Mouse (Mus musculus) spleen, postnatal 36 days (tissue): ENCODE measurements around the gene N4bp2l2.

Experiments
- DNase-seq, 2 experiments: peaks; one replicate each; pipeline ENCODE4 v3.0.0; 2022; ENCODE audit warnings: low spot score in 2 of 2, mixed read lengths in 1 of 2

N4bp2l2 gene

DNA sequence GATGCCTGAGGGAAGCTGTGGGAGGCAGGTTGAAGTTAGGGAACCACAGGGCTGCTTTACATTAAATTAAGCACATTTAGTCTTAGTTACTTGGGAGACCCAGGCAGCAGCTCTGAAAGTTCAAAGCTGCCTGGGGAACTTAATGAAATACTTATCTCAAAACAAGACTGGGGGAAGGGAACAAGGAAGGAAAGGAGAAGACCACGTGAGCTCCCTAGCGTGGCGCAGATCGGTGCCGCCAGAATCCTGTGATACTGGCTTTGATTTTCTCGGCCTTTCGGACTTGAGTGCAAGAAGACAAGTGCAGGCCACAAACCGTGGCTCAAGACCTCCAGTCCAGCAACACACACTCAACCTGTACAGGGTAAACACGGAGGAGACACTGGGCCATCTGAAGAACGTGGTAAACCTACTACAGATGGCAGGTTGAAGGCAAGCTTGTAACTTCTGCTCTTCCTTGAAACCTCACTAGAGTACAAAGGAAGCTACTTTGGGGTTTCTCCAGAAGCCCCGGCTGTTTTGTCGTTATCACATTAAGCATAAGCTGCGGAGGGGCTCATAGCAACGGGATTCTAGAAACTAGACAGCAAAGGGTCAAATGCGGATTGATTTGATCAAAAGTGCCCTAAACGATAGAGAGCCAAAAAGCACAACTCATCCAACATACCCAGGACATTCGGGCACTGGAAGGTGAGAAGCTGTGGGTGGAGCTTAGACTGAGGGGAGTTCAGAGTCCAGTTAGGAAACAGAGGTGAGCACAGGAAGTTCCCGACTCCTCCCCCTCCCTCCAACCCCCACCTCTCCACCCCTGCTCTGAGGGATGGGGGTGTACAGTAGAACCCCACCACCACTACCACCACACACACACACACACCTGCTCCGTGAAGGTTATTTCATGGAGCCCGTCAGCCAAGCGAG, 67.5 kb downstream of the N4bp2l2 start:
- DNase-seq = no peak

- DNase-seq = no peak
Observed at GRCm38 (mm10) chr5:150597088-150597487, 68.9 kb downstream of the N4bp2l2 start, which contains the start of gene N4bp2l1. TSS of gene N4bp2l1 (minus strand) at chr5:150597188.

GRCm38 (mm10) chr5:150595366-150596016, 70.5 kb downstream of the N4bp2l2 start:
- peak; percentile 81 for DNase-seq

DNA sequence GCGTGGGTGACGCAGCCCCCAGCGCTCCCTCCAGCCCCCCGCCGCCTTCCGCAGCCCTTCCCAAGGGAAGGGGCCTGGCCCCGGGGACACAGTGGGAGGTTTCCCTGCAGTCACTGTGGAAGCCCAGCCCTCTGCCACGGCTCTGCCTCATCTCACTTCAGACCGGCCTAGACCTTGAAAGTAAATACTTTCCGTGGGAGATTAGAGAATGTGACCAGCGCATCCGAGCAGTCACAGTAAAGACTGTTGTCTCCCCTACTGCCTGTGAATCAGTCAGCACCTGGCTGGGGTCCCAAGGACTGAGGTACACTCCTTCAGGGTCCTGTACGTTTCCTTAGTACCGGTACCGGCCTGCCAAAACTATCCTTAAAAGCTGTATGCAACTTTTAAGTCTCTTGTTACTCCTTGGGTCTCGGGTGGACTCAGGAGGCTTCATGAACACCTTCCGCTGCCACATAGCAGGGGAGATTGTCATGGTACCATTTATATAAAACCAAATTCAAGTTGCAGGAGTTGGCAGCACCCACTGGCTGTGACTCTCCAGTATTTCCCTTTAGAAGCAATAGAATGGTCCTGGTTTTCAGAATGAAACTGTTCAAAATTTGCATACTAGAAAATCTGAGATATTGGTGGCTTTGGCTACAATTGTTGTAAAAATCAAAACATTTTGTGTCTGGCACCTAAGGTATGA, 71.2 kb downstream of the N4bp2l2 start:
- DNase-seq = no peak

DNA sequence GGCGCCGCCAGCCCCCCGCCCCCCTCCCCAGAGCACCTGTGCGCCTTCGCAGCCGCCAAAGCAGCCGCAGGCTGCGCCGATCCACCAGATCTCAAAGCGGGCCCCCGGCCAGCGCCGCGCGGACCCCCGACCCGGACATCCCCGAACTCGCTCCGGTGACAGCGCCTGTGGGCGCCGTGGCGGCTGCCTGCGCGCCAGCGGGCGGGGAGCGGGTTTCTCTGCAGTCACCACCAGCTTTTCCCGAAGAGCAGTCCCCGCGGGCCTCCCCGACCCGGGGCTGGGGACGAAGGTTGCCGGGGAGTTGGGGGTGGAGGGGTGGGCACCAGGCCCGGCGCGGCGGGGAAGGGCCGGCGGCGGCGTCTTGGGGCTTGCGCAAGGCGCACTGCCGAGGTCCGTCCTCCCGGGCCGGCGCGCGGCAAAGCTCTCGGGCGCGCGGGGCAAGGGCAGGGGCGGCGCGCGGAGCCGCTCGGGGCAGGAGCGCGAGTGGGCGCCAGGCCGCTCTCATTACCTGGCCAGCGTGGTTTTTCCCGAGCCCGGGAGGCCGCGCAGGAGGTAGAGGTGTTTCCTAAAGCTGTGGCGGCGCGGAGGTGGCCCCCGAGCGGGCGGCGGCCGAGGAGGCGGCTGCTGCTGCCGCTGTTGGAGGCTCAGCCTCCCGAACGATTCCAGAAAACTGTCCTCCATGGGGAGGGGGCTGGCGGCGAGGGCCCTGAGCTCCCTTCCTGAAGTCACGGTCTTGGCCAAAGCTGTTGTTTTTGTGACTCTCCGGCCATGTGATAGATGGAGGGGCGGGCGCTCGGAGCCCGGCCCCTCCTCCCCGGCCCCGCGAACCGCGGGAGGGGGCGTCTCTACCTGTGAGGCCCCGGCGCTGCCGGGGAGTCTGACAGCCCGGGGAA, 72.0 kb downstream of the N4bp2l2 start:
- DNase-seq = peak; percentile 79

GRCm38 (mm10) chr5:150592904-150593755, 72.9 kb downstream of the N4bp2l2 start:
- peak; percentile 45 to 47 for DNase-seq

- peak; percentile 35 to 41 for DNase-seq
Observed at GRCm38 (mm10) chr5:150592186-150592903, 73.6 kb downstream of the N4bp2l2 start.

DNA sequence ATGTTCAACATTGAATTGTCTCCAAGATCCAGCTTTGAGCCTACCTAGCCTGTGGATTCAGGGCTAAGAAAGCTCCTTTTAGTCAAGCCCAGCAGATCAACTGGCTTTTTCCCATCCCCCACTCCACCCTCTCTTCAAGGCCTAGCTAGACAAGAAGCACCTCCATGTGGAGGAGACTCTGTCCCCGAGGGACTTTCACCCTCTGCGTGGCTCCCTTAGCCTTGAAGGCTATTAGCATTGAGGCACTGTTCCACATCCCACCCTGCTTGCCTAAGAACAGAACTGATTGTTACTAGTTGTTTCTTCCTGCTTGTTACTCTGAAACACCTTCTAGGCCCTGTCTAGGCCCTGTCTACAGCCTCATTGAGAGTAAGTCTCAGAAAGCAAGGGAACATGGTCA, 76.0 kb downstream of the N4bp2l2 start:
- no peak for DNase-seq

DNA sequence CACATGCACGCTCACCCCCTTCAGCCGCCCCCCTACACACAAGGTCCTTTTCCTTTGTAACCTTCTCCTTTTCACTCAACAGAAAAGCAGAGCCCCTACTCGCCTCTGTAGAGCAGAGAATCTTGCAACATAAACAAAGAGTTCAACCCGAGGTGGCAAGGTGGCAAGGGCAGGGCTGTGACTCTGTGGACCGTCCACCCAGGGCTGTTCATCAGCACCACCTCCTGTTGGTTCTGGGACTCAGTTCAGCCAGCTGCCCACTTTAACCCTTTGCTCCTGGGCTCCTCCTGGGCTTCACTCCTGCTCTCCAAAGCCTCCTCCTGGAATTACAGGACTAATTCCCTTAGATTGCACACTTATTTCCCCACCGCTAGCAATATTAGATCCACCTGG, 81.7 kb downstream of the N4bp2l2 start:
- no peak for DNase-seq

- no peak for DNase-seq
Observed at GRCm38 (mm10) chr5:150583622-150584336, 82.2 kb downstream of the N4bp2l2 start.

- no peak for DNase-seq
Observed at GRCm38 (mm10) chr5:150583181-150583580, 82.8 kb downstream of the N4bp2l2 start.

GRCm38 (mm10) chr5:150581180-150581579, 84.8 kb downstream of the N4bp2l2 start:
- no peak for DNase-seq

- DNase-seq = peak in 1 of 2 experiments; percentile 34
Observed at GRCm38 (mm10) chr5:150578613-150579171, 87.3 kb downstream of the N4bp2l2 start.

DNA sequence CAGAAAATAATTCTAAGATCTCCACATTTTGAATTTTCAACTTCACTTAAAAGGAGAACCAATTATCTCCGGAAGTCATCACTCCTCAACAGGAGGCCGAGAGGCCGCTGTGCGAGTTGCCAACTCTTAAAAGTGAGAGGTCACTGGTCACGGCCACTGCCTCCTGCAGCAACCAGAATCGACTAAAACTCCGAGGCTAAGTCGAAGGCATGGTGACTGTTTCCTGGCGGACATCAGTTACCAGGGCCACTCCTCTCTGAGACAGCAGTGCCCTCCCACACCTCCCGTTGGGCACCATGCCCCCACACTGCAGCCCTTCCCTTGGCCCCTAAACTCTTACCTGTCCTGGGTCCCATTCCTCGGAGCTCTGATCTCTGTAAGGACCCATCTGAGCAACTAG, 89.2 kb downstream of the N4bp2l2 start:
- no peak for DNase-seq

- DNase-seq = no peak
Observed at GRCm38 (mm10) chr5:150574885-150575284, 91.1 kb downstream of the N4bp2l2 start.

DNA sequence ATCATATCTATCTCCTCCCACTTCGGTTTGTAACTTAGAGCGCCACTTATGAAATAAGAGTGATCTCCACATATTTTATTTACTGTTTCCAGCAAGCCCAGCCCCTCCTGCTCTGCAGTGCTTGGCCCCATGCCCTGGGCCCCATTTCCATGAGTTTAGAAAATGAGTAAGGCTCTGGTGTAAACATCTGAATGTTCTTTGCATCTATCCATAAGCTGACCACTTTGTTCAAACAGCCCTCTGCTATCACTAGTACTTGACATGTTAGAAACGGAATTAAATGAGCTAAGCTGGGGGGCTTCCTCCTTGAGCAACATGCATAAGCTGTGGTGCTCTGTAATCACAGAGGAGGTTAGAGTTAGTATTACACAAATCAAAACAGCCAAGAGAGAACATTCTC, 91.6 kb downstream of the N4bp2l2 start:
- no peak for DNase-seq

- DNase-seq = no peak
Observed at GRCm38 (mm10) chr5:150570496-150571219, 95.3 kb downstream of the N4bp2l2 start.

- DNase-seq = no peak
Observed at GRCm38 (mm10) chr5:150566971-150567370, 99.0 kb downstream of the N4bp2l2 start.
